Mouse (Mus musculus): Measurements from ENCODE around the gene Lars2.
A peak's percentile ranks its signal among the peaks of the same experiment; 100 is the strongest.
"Not testable (repeated sequence)": the region's sequence is repeated elsewhere in the genome, so short reads cannot be mapped to it uniquely, and the experiment has no call there.

Gene Lars2

DNA sequence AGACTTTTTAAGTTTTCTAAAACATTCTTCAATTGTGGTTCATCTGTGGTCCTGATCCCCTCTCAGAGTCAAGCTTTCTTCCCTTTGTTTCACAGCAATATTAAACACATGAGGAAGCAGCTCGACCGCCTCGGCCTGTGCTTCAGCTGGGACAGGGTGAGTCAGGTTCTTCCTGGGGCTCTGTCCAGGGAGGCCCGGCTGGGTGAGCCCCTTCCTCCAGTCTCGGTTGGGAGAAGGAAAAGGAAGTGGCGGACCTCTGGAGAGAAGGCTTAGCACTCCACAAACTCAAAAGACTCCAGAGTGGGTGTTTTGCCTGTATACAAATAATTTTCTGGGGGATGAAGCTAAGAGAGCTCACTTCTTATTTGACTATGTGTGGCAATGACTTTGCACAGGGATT, 28.1 kb downstream of the Lars2 start:
- no peak for DNase-seq

DNA sequence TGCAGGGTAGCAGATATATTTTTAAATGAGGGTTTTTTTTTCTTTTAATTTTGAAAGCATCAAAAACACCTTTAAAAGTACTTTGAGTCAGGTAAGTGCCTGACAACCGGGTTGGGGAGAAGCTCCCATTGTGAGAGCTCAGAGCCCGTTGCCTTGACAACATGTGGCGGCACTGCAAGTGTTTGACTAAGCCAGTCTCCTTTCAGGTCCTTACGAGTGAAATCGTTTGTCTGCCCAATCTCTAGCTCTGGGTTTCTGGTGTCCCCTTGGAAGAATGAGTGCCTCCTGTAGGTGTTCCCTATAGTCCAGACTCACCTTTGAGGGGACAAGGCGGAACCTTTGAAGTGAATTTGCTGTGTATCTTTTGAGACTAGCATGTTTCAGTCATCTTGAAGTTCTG, 31.0 kb downstream of the Lars2 start:
- no peak for DNase-seq

DNA sequence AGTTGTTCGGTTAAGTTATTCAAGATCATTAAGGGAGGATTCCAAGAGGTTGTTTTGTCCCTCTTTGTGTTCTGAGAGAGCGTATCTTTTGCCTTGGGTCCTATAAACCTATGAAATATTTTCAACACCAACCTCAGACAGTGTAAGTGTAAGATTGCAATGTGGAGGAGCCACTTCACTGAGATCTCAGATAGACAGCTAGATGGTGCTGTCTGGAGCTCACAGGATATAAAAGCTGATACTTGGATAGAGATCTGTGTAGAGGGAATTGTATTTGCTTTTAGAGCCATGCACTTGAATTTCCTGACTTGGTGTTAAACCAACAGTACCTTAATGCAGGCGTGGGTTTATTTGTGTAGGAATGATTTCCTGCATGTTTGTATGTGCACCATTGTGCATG, 35.5 kb downstream of the Lars2 start:
- no peak for DNase-seq

DNA sequence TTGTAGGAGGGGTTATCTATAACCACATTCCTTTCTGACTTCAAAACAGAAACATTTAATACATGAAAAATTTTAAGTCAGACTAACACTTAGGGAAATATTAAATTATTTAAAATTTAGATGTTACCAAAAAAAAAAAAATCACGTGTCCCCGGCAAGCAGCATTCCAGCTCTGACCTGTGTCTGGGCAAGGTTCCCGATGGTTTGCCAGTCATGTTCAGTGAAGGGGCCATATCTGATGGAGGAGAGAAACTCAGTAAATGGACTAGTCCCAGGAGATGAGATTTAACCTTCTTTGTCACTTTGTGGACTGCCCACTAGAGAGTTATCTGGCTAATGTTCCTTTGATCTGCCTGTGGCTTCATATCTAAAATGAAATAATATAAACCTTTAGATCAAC, 36.3 kb downstream of the Lars2 start:
- peak; percentile 34 for DNase-seq

DNA sequence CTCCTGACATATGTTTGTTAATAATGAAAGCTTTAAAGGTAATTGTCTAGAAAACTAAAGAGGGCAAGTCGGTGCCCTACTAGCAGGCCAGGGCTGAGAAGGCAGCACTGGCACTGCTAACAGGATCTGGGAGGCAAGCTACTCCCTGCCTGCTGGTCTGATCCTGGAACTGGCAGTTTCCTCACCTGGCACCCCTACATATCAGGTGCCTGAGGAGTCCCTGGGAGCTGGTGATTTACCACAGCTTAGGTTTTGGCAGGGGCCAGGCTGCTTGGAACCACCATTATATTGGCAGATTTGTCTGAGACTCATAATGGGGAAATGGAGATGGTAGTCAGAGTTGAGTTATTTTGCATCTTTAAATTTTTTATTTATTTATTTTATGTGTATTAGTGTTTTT, 38.5 kb downstream of the Lars2 start:
- peak; percentile 23 for DNase-seq

DNA sequence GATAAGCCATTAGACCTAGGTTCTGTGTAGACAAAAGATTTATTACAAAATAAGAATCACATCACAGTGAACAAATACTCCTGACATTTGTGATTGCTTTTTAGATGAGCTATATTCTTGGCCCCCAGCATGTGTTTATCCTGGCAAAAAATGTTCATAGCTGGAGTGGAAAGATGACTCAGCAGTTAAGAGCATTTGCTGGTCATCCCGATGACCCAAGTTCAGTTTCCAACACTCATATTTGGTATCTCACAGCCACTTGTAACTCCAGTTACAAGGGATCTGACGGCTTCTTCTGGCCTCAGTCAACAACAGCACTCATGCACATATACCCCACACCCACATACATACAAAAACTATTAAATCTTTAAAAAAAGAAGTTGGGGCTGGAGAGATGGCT, 42.0 kb downstream of the Lars2 start:
- DNase-seq: no peak

DNA sequence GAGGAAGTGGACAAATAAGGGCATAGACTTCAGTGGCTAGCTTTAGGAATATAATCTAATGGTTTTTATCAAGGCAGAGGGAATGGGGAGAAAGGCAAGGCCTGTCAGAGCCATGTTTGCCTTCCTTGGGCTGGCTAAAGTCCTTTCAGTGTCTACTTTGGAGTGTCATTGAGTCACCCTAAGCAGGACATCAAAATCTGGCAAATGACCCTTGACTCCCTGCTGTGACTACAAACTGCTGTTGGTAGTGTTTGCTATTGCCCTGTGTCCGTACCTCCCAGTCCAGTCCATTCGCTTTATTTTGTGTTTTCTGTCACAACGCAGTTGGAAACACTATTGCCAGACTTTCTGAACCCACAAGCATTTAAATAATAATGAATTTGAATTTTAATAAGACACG, 63.1 kb downstream of the Lars2 start:
- no peak for DNase-seq

DNA sequence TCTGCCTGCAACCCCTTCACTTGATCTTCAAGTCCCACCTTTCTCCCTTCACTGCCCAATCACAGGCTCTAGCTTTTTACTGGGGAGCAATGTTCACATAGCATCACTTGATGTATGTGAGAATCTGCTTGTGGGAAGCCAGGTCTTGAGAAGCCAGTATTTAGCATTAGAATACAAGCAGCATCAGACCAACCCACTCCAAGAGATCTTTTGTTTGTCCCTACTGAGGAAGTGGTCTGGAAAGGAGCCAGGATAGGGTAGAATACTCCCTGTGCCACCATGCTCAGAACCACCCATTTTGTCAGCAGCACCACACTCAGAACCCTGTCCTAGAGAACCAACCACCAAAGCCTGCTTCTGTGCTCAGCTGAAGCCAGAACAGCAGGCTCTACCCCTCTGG, 64.2 kb downstream of the Lars2 start:
- no peak for DNase-seq

DNA sequence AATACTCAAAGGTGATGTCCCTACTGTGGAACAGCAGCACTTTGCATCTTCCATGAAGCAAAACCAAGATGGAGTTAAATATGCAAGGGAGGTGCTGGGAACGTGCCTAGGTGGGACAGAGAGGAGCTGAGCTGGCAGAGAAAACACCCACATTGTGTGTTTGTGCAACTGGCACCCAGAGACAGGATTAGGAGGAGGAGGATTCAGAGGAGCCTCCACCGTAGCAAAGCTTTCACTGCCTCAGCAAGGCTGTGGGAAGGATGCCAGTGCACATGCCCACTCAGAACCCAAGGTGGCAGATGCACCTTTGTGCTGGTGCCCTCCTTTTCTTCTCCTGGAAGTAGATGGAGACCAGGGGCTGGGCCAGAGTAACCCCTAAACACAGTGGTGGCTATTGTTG, 71.5 kb downstream of the Lars2 start:
- DNase-seq: no peak

DNA sequence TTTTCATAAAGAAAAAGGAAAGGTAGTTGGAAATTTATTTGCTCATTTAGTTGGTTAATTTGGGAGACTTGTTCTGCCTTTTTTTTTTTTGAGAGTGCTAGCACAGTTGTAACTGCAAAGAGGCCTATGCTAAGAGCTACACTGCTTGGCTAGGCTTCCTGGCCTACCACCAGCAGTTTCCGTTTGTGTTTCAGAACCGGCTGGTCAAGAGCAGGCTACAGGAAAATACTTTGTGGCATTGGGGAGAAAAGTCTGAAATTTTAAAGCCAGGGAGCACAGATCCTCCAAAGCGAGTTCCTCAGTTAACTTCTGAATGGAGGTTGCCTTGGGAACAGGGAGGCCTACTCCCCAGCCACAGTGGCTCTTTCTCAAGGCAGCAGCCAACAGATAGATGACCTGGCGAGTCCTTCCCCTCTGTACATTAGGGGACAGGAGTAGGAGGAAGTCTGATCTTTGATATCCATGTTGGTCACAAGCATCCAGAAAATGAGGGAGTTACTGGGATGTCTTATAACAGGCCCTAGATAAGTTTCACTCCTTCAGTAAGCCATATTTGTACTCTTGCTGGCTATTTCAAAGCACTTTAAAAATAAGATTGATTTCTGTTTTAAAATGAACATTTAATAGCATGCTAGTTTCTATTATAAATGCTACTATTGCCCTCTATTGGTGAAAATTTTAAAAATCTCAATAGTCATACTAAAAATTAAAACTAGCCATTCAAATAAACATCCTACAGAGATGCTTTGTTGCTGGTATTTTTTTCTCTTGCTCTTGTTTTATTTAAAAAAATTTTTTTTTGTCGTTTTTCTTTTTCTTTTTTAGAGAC, 73.7 kb downstream of the Lars2 start:
- peak; percentile 42 for DNase-seq

DNA sequence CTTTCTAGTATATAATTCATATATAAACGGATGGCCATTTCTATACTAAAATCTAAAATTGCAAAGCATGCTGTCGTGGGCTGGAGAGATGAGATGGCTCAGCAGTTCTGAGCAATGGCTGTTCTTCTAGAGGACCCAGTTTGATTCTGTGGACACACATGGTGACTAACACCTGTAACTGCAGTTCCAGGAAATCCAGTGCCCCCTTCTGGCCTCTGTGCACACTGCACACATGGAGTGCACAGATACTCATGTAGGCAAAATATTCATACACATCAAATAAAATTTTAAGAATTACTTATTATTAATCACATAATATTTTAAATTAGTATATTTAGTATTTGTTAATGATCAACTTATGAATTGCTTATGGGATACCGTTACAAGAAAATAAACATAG, 80.4 kb downstream of the Lars2 start:
- not testable (repeated sequence) for DNase-seq

DNA sequence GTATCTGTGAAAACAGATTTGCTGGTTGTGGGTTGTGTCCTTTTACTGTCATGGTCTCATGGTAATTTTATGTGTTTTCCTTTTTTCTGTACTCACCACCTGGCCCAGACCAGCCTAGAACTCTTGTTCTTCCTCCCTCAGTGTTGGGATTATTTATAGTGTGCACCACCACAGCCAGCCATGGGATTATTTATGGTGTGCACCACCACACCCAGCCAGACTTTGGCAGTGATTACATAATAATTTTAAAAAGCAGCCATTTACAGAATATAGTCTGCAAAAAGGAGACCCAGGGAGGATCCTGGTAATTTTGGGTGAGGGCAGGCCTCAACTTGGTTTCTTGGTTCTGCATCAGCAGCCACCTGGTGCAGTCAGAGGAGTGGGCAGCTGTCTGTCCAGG, 81.9 kb downstream of the Lars2 start:
- DNase-seq: no peak

DNA sequence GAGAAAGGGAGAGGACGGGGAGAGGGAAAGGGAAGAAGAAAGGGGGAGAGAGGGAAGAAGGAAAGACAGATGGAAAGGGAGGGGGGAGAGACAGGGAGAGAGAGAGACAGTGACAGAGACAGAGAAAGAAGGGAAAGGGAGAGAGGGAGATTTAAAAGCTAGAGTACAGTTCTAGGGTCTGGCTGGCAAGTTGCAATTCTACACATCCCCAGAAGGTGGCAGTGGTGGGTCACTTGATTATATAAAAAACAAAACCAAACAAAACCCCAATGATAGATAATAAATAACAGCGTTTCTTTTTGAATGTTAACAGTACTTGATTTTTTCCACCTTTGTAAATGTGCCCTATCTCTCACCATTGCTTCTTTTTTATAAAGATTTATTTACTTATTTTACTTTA, 83.4 kb downstream of the Lars2 start:
- DNase-seq: peak; percentile 68

DNA sequence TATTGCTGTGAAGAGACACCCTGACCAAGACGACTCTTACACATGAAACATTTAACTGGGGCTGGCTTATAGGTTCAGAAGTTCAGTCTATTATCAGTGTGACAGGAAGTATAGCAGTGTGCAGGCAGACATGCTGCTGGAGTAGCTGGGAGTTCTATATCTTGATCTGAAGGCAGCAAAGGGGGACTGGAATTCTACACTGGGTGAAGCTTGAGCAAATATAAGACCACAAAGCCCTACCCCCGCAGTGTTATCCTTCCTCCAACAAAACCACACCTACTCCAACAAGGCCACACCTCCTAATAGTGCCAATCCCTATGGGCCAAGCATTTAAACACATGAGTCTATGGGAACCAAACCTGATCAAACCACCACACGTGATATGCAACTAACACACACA, 85.0 kb downstream of the Lars2 start:
- no peak for DNase-seq

DNA sequence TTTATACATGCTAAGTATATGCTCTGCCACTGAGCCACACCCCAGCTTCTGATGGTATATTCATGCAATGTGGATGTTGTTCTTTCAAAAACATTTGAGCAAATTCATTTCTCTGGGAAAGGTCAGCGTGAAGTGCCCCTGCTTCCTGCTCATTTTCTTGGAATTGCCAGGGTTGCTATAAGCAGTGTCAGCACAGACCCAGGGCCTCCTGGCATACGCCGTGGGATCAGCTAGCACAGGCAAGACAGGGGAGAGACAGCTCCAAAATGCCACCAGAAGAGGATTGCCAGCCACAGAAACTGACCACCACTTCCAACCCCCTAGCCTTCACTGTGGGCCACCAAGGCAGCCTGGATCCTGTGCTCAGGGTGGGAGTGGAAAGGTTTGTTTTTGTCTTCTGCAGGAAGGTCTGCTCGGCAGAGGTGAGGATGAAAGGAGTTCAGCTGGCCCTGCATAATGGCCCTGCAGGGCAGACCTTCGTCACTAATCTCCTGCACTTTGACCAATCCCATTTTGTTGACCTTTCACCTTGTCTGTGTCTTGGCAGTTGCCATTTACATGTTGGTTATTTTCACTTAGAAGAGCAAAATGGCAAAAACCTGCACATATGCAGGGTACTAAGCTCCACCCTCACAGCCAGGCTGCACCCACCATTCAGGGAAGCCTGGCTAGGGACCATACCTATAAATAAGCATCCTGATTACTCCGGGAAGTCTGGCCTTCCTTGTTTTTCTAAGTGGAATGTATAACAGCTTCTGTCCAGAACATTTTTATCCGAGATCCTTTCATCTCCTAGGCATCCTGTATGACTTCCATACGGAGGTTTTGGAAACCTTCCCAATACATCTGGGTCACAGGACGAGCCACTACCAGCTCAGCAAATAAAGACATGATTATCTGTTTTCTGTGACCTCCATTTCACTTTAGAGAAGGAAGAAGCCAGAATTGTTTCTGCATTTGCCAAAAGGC, 90.2 kb downstream of the Lars2 start:
- peak; percentile 38 for DNase-seq

DNA sequence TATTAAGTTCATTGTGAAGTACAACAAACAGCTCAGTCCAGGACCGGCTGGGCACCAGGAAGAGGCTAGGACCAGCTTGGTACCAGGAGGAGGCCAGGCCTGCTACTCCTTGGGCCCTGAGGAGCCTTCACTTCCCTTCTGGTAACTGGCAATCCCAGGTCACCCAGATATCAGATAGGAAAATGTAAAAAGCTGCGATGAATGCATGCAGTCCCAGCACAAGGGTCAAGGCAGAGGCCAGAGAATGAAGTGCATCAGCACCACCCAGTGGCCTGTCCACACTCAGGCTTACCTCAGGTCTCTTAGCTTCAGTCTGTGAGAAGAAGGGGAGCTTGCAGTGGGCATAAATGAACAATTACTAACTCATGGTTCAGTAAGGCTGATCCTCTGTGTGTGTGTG, 90.9 kb downstream of the Lars2 start:
- DNase-seq: peak; percentile 73

DNA sequence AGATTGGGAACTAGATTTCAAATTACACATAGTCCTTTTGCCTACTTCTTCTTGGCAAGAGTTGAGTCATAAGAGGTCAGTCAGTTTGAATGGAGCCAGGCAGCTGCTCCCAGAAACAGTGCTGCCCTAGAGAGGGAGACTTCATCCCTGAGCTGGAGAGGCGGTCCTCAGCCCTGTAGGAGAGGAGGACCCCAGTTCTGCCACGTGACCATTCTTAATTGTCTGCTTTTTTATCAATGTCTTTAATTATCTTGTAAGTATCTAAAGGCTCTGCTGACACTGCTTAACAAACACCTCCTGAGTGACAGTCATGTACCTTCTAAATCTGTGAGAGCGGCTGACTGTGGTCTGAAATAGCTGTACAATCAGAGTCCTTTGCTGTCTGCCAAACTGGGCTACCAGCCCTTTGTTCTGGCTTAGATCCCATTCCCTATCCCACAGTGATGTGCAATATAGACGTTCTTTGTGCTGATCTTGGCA, 100.5 kb downstream of the Lars2 start:
- DNase-seq: no peak

DNA sequence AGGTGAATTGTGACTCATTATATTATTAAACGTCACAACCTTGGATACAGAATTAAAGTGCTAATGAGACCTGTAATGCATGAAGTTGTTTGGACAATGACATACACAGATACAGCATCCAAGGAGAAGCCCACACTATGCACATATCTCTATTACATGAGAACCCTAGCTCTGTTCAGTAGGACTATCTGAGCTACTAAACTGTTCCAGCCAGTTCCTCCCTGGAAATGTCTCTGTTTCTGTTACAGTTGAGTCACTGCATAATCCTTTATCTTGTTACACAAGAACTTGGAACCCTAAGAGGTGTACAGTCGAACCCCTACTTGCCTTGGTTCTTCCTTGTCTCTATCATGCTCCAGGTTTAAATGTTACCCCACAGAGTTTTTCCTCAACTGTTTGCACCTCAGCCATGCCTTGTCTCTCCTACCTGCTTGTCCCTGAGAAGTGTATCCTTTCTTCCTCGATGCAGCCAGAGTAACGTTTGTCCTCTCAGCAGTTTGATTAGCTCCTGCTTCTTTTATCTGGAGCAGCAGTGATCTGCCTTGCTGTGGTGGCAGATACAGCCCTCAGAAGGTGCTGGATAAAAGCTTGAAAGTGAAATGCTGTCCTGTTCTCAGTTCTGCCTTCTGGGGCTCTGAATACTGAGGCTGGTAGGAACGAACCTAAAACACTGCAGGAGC, 101.8 kb downstream of the Lars2 start:
- DNase-seq: no peak

DNA sequence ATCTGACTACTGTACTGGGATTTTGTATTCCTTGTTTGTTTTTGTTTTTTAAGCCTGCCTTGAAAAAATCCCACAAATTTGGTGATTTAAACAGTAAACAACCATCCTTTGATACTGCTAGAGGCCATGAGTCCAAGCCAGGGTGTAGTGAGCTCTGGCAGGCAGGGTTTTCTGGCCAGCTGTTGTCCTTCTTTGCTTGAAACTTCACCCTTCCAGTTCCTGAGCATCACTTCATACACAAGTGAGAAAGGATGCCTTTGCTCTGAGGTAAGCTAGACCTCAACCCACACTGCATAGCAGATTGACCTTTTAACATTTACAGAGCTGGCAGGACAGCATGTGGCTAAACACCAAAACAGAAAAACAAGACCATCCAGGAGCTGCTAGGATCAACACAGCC, 102.4 kb downstream of the Lars2 start:
- no peak for DNase-seq

DNA sequence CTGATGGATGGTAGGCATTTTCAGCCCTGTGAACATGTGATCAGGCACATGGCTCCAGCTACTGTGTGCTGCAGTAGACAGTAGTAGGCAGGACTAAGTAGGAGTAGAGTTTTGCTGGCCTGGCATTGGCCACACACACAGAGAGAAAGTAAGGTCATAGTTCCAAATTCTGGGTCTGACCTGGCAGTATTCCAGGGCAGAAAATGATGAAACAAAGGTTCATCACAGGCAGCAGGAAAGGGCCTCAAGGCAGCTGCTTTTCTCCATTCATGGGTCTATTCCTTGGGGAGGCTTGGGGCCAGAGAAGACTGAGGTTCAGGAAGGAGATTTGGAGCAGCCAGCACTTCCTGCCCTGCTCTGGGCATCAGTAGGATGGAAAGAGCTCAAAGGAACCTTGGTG, 106.7 kb downstream of the Lars2 start:
- no peak for DNase-seq

DNA sequence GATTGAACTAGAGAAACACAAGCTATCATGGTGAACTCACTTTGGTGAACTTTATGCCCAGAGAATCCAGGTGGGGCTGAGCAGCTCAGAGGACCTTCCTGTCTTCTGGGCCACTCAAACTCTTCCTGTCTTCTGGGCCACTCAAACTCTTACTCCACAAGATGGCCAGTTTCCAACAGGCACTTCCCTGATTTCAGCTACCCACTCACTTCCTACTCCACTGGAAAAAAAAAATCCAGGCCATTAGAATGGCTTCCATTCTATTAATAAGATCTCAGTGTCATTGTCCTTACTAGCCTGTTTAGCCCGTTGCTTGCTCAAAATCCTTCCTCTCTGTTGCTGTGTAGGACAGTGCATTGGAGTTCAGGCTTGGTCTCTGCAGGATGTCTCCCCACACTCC, 108.8 kb downstream of the Lars2 start:
- no peak for DNase-seq

DNA sequence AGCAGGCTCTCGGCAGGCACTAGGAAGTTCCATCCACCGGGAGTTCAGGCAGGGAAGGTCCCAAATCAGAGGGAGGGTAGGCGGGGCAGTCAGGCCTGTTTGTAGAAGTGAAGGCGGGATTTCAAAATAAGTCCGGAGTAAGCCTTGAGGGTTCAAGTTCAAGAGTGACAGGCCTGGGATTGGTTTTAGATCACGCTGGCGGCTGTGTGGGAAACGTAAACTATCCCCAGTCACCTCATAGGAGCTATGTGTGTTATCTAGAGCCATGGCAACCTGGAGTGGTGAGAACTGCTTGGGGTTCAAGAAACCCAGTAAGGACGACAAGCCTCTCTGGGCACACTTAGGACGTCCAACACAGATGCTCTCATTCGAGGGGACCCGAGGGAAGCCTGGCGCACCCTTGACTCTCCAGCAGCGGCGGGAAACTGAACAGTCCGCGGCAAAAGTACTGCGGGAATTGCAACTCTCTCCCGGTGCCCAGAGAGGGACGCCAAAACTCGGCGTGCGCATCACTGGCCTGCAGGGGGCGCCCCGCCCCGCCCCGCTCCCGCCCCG, 111.4 kb downstream of the Lars2 start:
- DNase-seq: no peak

DNA sequence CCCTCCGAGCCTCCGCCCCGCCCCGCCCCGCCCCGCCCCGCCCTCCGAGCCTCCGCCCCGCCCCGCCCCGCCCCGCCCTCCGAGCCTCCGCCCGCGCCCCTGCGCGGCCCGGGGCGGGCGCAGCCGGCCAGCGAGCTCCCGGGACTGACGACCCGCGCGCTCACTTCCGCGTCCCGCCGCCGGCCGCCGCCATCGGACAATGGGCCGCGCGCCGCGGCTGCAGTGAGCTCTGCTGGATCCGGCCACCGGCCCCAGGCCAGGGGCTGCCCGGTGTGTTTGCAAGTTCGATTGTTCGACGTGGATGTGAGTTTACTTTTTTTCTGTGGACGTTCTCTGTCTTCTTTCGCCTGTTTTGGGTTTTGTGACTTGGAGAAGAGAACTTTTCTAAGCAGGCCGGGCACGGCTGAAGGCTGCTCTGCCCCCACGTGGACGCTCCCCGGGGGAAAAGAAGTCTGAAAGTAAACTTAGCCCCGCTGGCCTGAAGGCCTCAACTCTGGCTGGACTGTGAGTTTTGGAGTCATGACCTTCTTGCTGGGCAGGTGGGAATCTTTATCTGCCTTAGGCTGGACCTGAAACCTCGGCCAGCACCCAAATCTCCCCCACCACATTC, 112.0 kb downstream of the Lars2 start, which contains the start of gene Limd1:
TSS of gene Limd1 (plus strand) at position 121 of the 610 bp plus-strand sequence.
- DNase-seq: peak; percentile 47

Measured in cerebellum, adult 9-10 months (tissue).